Mouse (Mus musculus): Measurements from ENCODE around the gene Rpl29. TPM values are rescaled to one million over a fixed set of nuclear protein-coding genes. Genes with fewer than 3 reads are reported as not detected.

Gene Rpl29
- total and polyA plus RNA-seq, 3 experiments = 1,058 to 1,867 (median 1,257) TPM

DNA sequence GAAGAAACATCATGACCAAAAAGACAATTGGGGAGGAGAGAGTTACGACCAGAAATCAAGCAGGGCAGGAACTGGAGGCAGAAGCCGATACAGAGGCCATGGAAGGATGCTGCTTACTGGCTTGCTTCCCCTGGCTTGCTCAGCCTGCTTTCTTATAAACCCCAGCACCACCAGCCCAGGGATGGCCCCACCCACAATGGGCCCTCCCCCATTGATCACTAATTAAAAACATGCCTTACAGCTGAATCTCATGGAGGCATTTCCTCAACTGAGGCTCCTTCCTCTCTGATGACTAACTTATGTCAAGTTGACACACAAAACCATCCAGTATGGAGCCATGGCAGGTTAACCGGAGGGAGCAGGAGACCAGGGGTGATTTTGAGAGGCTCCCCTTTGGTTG, 29.4 kb upstream of the Rpl29 start:
- Histone ChIP-seq H3K9ac (ENCODE audit: insufficient read depth, low read depth) (no peak overlapping the region), H3K27ac (ENCODE audit: insufficient read depth, low read depth) (no peak overlapping the region), H3K27me3 (replicated peaks) (peaks cover 2% of the 10 kb centered on the region), H3K4me1 (ENCODE audit: control insufficient read depth in 1 of 2, insufficient read depth in 2 of 2) (peaks cover 0 to 10% of the 10 kb centered on the region in 2 experiments; a peak in 3 of 4 replicates), H3K79me2 (replicated peaks; ENCODE audit: control insufficient read depth, extremely low read depth, insufficient read depth, poor library complexity, severe bottlenecking) (no peaks in the 10 kb centered on the region), H3K36me3 (replicated peaks in 1 of 2; ENCODE audit: control insufficient read depth in 1 of 2, insufficient read depth in 1 of 2, low read length in 1 of 2) (no peaks in the 10 kb centered on the region), H3K4me3 (replicated peaks in 1 of 3; ENCODE audit: low read depth in 2 of 3, low read length in 2 of 3, poor library complexity in 1 of 3) (no peak overlapping the region), H3K4me2 (ENCODE audit: insufficient read depth, low read depth, poor library complexity, severe bottlenecking) (no peak overlapping the region), H3K9me3 (replicated peaks; ENCODE audit: low read length) (no peaks in the 10 kb centered on the region)
- dilution Hi-C loops (cut with MboI; ENCODE audit: extremely low pct_ligation_motif_present, extremely low pct_unique_long_range_greater_than_20kb, low sequenced_read_pairs) (no loop called here), in situ Hi-C loops (cut with MboI; ENCODE audit: low pct_ligation_motif_present, low pct_unique_long_range_greater_than_20kb, low sequenced_read_pairs) (no loop called here)
- TF ChIP-seq CHD2 (IDR thresholded peaks at IDR 0.05; ENCODE audit: low read length) (no peak), NRF1 (IDR thresholded peaks at IDR 0.05; ENCODE audit: low read depth, low read length) (no peak), E2F4 (IDR thresholded peaks at IDR 0.05; ENCODE audit: insufficient replicate concordance, low read depth, low read length) (no peak), HCFC1 (IDR thresholded peaks at IDR 0.05; ENCODE audit: low read depth, low read length) (no peak), RCOR1 (conservative IDR thresholded peaks at IDR 0.05; ENCODE audit: low read depth, low read length) (no peak), MAZ (IDR thresholded peaks at IDR 0.05; ENCODE audit: low read depth, low read length) (no peak), ZKSCAN1 (IDR thresholded peaks at IDR 0.05; ENCODE audit: borderline replicate concordance, low read depth, low read length) (no peak), MAX (IDR thresholded peaks at IDR 0.05; ENCODE audit: low read length) (no peak), RAD21 (IDR thresholded peaks at IDR 0.05; ENCODE audit: low read depth, low read length) (no peak), JUND (conservative IDR thresholded peaks at IDR 0.05; ENCODE audit: low read depth, low read length) (no peak), ZNF384 (IDR thresholded peaks at IDR 0.05; ENCODE audit: low read depth, low read length) (no peak), ETS1 (conservative IDR thresholded peaks at IDR 0.05; ENCODE audit: low read depth, low read length) (no peak), MEF2A (IDR thresholded peaks at IDR 0.05; ENCODE audit: borderline replicate concordance, low read depth, low read length) (no peak), ZC3H11A (IDR thresholded peaks at IDR 0.05; ENCODE audit: low read depth, low read length) (no peak), KAT2A (IDR thresholded peaks at IDR 0.05; ENCODE audit: insufficient replicate concordance, low read length) (no peak), USF1 (IDR thresholded peaks at IDR 0.05; ENCODE audit: low read depth, low read length) (no peak), ZMIZ1 (IDR thresholded peaks at IDR 0.05; ENCODE audit: low read depth, low read length) (no peak)
- DNase-seq (ENCODE audit: extremely low read depth) = no peak

DNA sequence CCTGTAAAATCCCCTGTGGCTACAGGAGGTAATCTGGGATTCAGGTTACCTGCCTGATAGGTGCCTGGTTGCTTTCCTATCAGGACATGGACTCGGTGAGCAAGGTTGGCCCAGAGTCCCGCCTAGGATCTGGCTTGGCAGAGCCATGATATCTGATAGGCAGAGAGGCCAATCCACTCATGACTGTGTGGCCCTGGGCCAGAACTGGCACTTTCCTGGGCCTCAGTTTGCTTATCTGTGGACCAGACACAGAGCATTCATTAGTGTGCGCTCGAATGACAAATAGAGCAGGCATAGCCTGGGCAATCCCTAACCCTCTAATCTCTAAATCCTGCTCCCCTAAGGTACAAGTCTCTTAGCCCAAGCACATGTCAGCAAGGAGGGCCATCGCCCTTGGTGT, 27.1 kb upstream of the Rpl29 start:
- no peak for DNase-seq (ENCODE audit: extremely low read depth)
- Histone ChIP-seq H3K79me2 (replicated peaks; ENCODE audit: control insufficient read depth, extremely low read depth, insufficient read depth, poor library complexity, severe bottlenecking) (no peaks in the 10 kb centered on the region), H3K4me3 (replicated peaks in 1 of 3; ENCODE audit: low read depth in 2 of 3, low read length in 2 of 3, poor library complexity in 1 of 3) (no peak overlapping the region), H3K4me1 (ENCODE audit: control insufficient read depth in 1 of 2, insufficient read depth in 2 of 2) (peaks cover 5 to 20% of the 10 kb centered on the region in 2 experiments), H3K9ac (ENCODE audit: insufficient read depth, low read depth) (no peak overlapping the region), H3K27ac (ENCODE audit: insufficient read depth, low read depth) (no peak overlapping the region), H3K36me3 (replicated peaks in 1 of 2; ENCODE audit: control insufficient read depth in 1 of 2, insufficient read depth in 1 of 2, low read length in 1 of 2) (no peaks in the 10 kb centered on the region), H3K9me3 (replicated peaks; ENCODE audit: low read length) (no peaks in the 10 kb centered on the region), H3K4me2 (ENCODE audit: insufficient read depth, low read depth, poor library complexity, severe bottlenecking) (no peak overlapping the region), H3K27me3 (replicated peaks) (peaks cover 2% of the 10 kb centered on the region)
- in situ Hi-C loops (cut with MboI; ENCODE audit: low pct_ligation_motif_present, low pct_unique_long_range_greater_than_20kb, low sequenced_read_pairs) = no loop called here
- no peak for TF ChIP-seq JUND (conservative IDR thresholded peaks at IDR 0.05; ENCODE audit: low read depth, low read length)
- TF ChIP-seq ZNF384 (IDR thresholded peaks at IDR 0.05; ENCODE audit: low read depth, low read length) = no peak
- TF ChIP-seq ZC3H11A (IDR thresholded peaks at IDR 0.05; ENCODE audit: low read depth, low read length) = no peak
- TF ChIP-seq CTCF (conservative IDR thresholded peaks at IDR 0.05 in 1 of 2, IDR thresholded peaks at IDR 0.05 in 1 of 2; ENCODE audit: low read depth in 2 of 2, low read length in 2 of 2) = no peak
- TF ChIP-seq ELF1 (IDR thresholded peaks at IDR 0.05; ENCODE audit: low read depth, low read length) = no peak
- TF ChIP-seq USF1 (IDR thresholded peaks at IDR 0.05; ENCODE audit: low read depth, low read length) = no peak
- TF ChIP-seq SMC3 (IDR thresholded peaks at IDR 0.05; ENCODE audit: low read depth, low read length) = no peak
- TF ChIP-seq IRF4 (IDR thresholded peaks at IDR 0.05; ENCODE audit: low read depth, low read length) = no peak
- TF ChIP-seq MAFK (IDR thresholded peaks at IDR 0.05; ENCODE audit: insufficient replicate concordance, low read length) = no peak
- TF ChIP-seq POLR2AphosphoS2 (IDR thresholded peaks at IDR 0.05; ENCODE audit: low read depth, low read length) = no peak
- no peak for TF ChIP-seq MXI1 (IDR thresholded peaks at IDR 0.05; ENCODE audit: low read depth, low read length)
- TF ChIP-seq MAX (IDR thresholded peaks at IDR 0.05; ENCODE audit: low read length) = no peak
- dilution Hi-C loops (cut with MboI; ENCODE audit: extremely low pct_ligation_motif_present, extremely low pct_unique_long_range_greater_than_20kb, low sequenced_read_pairs) = no loop called here

All from CH12.LX (cell line).